Mouse (Mus musculus): ENCODE results near the gene Cdk6. TPM values are rescaled to one million over a fixed set of nuclear protein-coding genes. Genes with fewer than 3 reads are reported as not detected.

Cdk6 gene
- total and polyA plus RNA-seq, 3 experiments, result 40.4 to 171 (median 50.8) TPM

- Histone ChIP-seq H3K36me3 (replicated peaks in 1 of 2; ENCODE audit: control insufficient read depth in 1 of 2, insufficient read depth in 1 of 2, low read length in 1 of 2) (peaks cover 28 to 45% of the 10 kb centered on the region in 2 experiments), H3K9me3 (replicated peaks; ENCODE audit: low read length) (peaks cover 3% of the 10 kb centered on the region), H3K4me3 (replicated peaks in 1 of 3; ENCODE audit: low read depth in 2 of 3, low read length in 2 of 3, poor library complexity in 1 of 3) (no peak overlapping the region), H3K79me2 (replicated peaks; ENCODE audit: control insufficient read depth, extremely low read depth, insufficient read depth, poor library complexity, severe bottlenecking) (peaks cover 45% of the 10 kb centered on the region), H3K9ac (ENCODE audit: insufficient read depth, low read depth) (peak overlapping the region; percentile 28; the same call in 1 of the 2 replicates), H3K4me2 (ENCODE audit: insufficient read depth, low read depth, poor library complexity, severe bottlenecking) (peak overlapping the region; percentile 5; the same call in 1 of the 2 replicates), H3K4me1 (ENCODE audit: control insufficient read depth in 1 of 2, insufficient read depth in 2 of 2) (peaks cover 17 to 93% of the 10 kb centered on the region in 2 experiments), H3K27me3 (replicated peaks) (no peaks in the 10 kb centered on the region), H3K27ac (ENCODE audit: insufficient read depth, low read depth) (peak overlapping the region; percentile 49; the same call in 1 of the 2 replicates)
- DNase-seq (ENCODE audit: extremely low read depth), result no peak
- in situ Hi-C loops (cut with MboI; ENCODE audit: low pct_ligation_motif_present, low pct_unique_long_range_greater_than_20kb, low sequenced_read_pairs), result no loop called here
- dilution Hi-C loops (cut with MboI; ENCODE audit: extremely low pct_ligation_motif_present, extremely low pct_unique_long_range_greater_than_20kb, low sequenced_read_pairs), result no loop called here
- TF ChIP-seq SIN3A (IDR thresholded peaks at IDR 0.05; ENCODE audit: low read length) (no peak), SMC3 (IDR thresholded peaks at IDR 0.05; ENCODE audit: low read depth, low read length) (no peak), ETS1 (conservative IDR thresholded peaks at IDR 0.05; ENCODE audit: low read depth, low read length) (no peak), ZMIZ1 (IDR thresholded peaks at IDR 0.05; ENCODE audit: low read depth, low read length) (no peak)
Observed at GRCm38 (mm10) chr5:3511097-3511795, 170.0 kb downstream of the Cdk6 start.

GRCm38 (mm10) chr5:3512584-3512983 is 171.3 kb downstream of the Cdk6 start:
- H3K9me3 ChIP-seq (replicated peaks; ENCODE audit: low read length), result no peaks in the 10 kb centered on the region
- H3K27me3 ChIP-seq (replicated peaks), result no peaks in the 10 kb centered on the region
- peak; percentile 41 for TF ChIP-seq RAD21 (IDR thresholded peaks at IDR 0.05; ENCODE audit: low read depth, low read length)
- TF ChIP-seq MEF2A (IDR thresholded peaks at IDR 0.05; ENCODE audit: borderline replicate concordance, low read depth, low read length), result peak; percentile 61; the same call in 1 of the 2 replicates
- TF ChIP-seq MAX (IDR thresholded peaks at IDR 0.05; ENCODE audit: low read length), result 0 out of 2 replicates have a peak, but pooled peaks have one; percentile 16
- peak; percentile 75; the same call in 1 of the 2 replicates for TF ChIP-seq MAZ (IDR thresholded peaks at IDR 0.05; ENCODE audit: low read depth, low read length)
- no peak for TF ChIP-seq JUN (IDR thresholded peaks at IDR 0.05; ENCODE audit: insufficient read depth, low read depth, low read length)
- TF ChIP-seq CTCF (conservative IDR thresholded peaks at IDR 0.05 in 1 of 2, IDR thresholded peaks at IDR 0.05 in 1 of 2; ENCODE audit: low read depth in 2 of 2, low read length in 2 of 2), result peak in 1 of 2 experiments; percentile 57; a peak in 2 of 4 replicates
- TF ChIP-seq POLR2AphosphoS2 (IDR thresholded peaks at IDR 0.05; ENCODE audit: low read depth, low read length), result no peak
- 0 out of 2 replicates have a peak, but pooled peaks have one; percentile 23 for TF ChIP-seq MYC (IDR thresholded peaks at IDR 0.05; ENCODE audit: low read depth, low read length)
- TF ChIP-seq ETS1 (conservative IDR thresholded peaks at IDR 0.05; ENCODE audit: low read depth, low read length), result peak; percentile 64
- peak; percentile 44 for TF ChIP-seq SMC3 (IDR thresholded peaks at IDR 0.05; ENCODE audit: low read depth, low read length)
- TF ChIP-seq BHLHE40 (IDR thresholded peaks at IDR 0.05; ENCODE audit: low read depth, low read length), result peak; percentile 31; the same call in 1 of the 2 replicates
- TF ChIP-seq SIN3A (IDR thresholded peaks at IDR 0.05; ENCODE audit: low read length), result no peak
- peak; percentile 67; the same call in 1 of the 2 replicates for TF ChIP-seq MAFK (IDR thresholded peaks at IDR 0.05; ENCODE audit: insufficient replicate concordance, low read length)
- TF ChIP-seq CHD1 (IDR thresholded peaks at IDR 0.05; ENCODE audit: low read depth, low read length), result no peak
- in situ Hi-C loops (cut with MboI; ENCODE audit: low pct_ligation_motif_present, low pct_unique_long_range_greater_than_20kb, low sequenced_read_pairs), result no loop called here
- H3K4me2 ChIP-seq (ENCODE audit: insufficient read depth, low read depth, poor library complexity, severe bottlenecking), result no peak overlapping the region
- peaks cover 34 to 47% of the 10 kb centered on the region in 2 experiments for H3K36me3 ChIP-seq (replicated peaks in 1 of 2; ENCODE audit: control insufficient read depth in 1 of 2, insufficient read depth in 1 of 2, low read length in 1 of 2)
- H3K79me2 ChIP-seq (replicated peaks; ENCODE audit: control insufficient read depth, extremely low read depth, insufficient read depth, poor library complexity, severe bottlenecking), result peaks cover 38% of the 10 kb centered on the region
- H3K27ac ChIP-seq (ENCODE audit: insufficient read depth, low read depth), result no peak overlapping the region
- H3K9ac ChIP-seq (ENCODE audit: insufficient read depth, low read depth), result no peak overlapping the region
- H3K4me3 ChIP-seq (replicated peaks in 1 of 3; ENCODE audit: low read depth in 2 of 3, low read length in 2 of 3, poor library complexity in 1 of 3), result no peak overlapping the region
- dilution Hi-C loops (cut with MboI; ENCODE audit: extremely low pct_ligation_motif_present, extremely low pct_unique_long_range_greater_than_20kb, low sequenced_read_pairs), result no loop called here
- DNase-seq (ENCODE audit: extremely low read depth), result no peak
- peaks cover 21 to 90% of the 10 kb centered on the region in 2 experiments for H3K4me1 ChIP-seq (ENCODE audit: control insufficient read depth in 1 of 2, insufficient read depth in 2 of 2)

Data from CH12.LX (cell line).